Mouse (Mus musculus): ENCODE measurements around the gene Ctsw. TPM values are rescaled to one million over a fixed set of nuclear protein-coding genes. Genes with fewer than 3 reads are reported as not detected.
A peak's percentile ranks its signal among the peaks of the same experiment; 100 is the strongest.

Ctsw gene
- total RNA-seq, 2 experiments from 2014 or later, result 0.16 TPM; not detected in 1

DNA sequence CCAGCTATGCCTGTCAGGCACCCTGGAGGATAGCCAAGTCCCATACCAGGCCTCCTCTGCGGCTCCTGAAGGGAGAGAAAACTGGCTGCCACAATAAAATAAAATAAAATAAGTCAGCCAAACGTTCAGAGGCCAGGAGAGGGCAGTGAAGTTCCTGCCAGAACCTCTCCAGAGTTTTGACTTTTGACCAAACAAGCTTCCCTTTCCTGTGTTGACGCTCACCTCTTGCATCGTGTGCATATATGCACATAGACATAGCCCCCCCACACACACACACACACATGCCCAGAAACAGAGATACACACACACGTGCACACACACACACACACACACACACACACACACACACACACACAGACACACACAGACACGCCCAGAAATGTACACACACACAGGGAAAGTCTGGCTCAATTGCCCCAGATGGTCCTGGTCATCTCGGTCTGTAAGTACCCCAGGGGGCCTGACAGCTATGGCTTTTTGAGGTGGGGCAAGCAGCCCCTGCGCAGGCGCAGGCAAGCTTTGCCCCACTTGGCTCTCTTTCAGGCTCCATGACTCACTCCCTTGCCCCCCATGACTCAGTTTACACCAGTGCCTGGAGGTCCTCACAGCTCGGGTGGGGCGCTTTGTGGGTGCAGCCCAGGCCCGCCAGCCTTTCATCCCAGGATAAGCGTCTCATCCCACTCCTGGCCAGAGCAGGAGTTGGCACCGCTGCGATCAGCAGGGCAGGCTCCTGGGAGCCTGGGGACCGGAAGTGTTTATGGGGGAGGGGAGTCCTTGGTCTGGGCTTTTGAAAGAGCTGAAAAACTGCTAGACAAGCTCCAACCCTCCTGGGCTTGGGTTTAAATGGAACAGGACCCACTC lies 35.1 kb downstream of the Ctsw start:
- no peak for DNase-seq (ENCODE audit: low spot score in 2 of 2)

- no peak for DNase-seq (ENCODE audit: low spot score in 2 of 2)
Observed at GRCm38 (mm10) chr19:5431911-5432464, 36.3 kb downstream of the Ctsw start.

DNA sequence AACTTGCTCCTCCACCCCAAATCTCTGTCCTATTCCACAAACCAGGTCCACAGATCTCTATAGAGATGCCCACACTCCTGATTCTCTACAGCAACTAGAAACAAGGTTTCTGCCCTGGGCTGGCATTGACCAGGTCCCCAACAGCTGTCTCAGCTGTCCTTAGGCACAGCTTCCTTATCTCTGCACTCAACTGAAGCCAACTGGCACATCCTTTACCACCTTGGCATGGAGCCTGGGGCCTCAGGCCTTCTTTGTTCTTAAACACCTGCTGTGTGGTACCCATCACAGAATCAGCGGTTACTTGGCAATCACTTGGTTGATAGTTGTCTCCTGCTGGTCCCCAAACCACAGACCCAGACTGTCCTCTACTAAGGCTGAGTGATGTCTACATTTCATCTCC lies 37.9 kb downstream of the Ctsw start:
- no peak for DNase-seq (ENCODE audit: low spot score in 2 of 2)

- DNase-seq (ENCODE audit: low spot score in 2 of 2), result peak in 1 of 2 experiments; percentile 60
Observed at GRCm38 (mm10) chr19:5429806-5430205, 38.5 kb downstream of the Ctsw start.

- DNase-seq (ENCODE audit: low spot score in 2 of 2), result no peak
Observed at GRCm38 (mm10) chr19:5429219-5429618, 39.1 kb downstream of the Ctsw start.

DNA sequence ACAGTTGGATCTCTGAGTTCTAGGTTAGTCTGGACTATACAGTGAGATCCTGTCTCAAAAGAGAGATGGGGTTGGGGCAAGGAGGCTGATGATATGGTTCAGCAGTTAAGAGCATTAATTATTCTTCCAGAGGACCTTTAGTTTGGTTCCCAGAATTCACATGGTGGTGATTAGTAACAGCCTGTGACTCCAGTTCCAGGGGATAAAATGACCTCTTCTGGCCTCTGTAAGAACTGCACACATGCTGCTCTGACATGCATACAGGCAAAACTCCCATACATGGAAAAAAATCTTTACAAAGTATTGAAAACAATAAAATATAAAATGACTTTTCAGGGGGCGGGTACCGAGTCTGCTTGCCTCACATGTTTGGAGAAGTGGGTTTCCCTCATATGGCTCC lies 40.2 kb downstream of the Ctsw start:
- DNase-seq (ENCODE audit: low spot score in 2 of 2), result no peak

DNA sequence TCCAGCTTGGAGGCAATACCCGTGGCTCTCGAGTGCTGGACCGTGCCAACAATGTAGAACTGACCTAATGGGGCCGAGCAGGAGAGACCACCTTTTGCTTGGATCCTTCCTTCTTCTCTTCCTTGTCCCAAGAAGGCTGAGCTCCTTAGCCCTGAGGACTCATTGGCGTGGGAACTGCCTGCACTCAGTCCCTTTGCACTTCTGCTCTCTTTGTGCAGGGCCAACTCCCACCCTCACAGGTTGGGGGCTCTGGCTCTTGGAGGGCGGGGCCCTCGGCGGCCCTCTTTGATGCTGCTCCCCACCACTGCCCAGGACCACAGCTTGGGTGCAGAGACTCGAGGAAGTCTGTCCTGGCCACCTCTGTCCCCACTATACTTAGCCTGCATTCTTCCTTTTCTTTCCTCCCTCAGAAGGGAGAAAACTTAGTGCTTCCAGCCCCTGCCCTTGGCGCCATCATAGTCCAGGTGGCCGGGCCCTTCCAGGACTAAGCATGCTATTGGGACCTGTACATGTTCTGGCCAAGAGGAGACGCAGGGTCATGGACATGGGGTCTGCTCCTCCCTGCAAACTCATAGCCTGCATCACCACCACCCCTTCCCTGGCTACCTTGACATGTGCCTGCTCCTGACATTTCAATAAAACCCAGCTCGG lies 41.5 kb downstream of the Ctsw start:
- DNase-seq (ENCODE audit: low spot score in 2 of 2), result no peak

DNA sequence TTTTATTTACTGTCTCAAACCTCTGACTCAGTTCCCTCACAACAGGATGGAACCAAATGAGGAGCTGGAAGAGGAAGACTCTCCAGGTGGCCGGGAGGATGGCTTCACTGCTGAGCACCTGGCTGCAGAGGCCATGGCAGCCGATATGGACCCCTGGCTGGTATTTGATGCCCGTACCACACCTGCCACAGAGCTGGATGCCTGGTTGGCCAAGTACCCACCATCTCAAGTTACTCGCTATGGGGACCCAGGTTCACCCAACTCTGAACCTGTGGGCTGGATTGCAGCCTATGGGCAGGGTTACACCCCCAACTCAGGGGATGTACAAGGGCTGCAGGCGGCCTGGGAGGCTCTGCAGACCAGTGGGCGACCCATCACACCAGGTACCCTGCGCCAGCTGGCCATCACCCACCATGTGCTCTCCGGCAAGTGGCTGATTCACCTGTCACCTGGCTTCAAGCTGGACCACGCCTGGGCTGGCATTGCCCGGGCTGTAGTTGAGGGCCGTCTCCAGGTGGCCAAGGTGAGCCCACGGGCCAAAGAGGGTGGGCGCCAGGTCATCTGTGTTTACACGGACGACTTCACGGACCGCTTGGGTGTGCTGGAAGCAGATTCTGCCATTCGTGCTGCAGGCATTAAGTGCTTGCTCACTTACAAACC lies 42.3 kb downstream of the Ctsw start:
- no peak for DNase-seq (ENCODE audit: low spot score in 2 of 2)

GRCm38 (mm10) chr19:5424782-5425741 lies 43.2 kb downstream of the Ctsw start, which contains the start of the genes Drap1 and AI837181:
Drap1 (minus strand) TSS chr19:5424979.
AI837181 (plus strand) TSS chr19:5425144.
- DNase-seq (ENCODE audit: low spot score in 2 of 2), result peak; percentile 94 to 98

GRCm38 (mm10) chr19:5424092-5424781 lies 44.1 kb downstream of the Ctsw start:
- DNase-seq (ENCODE audit: low spot score in 2 of 2), result peak in 1 of 2 experiments; percentile 78

DNA sequence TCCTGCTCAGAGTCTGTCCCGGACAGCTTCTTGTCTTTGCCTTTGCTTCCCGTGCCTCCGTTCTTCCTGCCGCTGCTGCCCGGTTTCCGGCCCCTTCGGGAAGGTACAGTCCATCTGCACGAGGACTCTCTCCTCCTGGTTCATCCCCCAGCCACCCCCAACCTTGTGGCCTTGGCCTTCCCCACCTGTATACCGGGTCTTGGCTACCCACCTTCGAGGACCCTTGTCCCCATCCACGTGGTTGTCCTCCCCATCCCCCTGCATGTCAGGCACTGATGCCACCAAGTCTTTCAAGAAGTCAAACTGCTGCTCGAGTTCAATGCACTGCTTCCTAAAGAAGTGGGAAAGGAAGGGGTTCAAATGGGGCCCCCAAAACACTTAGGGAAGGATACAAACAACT lies 44.7 kb downstream of the Ctsw start:
- no peak for DNase-seq (ENCODE audit: low spot score in 2 of 2)

DNA sequence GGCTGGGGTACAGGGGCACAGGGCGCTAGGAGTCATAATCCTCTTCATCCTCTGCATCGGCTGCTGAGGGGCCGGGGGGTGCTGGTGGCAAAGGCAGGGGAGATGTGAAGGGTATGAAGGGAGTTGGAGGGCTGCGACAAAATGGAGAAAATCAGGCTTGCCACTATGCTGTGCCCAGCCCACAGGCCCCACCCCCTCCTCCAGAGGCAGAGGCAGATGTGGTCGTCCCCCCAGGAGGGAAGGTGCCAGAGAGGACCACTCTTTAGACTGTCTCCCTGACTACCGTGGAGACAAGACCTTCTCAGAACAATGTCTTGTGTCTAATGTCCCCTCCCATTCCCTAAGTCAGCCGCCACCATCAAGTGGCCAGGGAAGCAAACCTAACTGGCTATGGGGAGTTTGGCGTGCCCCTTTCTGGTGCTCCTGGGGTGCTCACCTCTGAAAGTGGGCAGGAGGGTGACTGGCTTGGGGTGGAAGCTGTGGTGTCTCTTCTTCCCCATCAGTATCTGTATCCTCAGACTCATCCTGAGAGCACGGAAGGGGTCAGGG lies 45.3 kb downstream of the Ctsw start:
- DNase-seq (ENCODE audit: low spot score in 2 of 2), result no peak

DNA sequence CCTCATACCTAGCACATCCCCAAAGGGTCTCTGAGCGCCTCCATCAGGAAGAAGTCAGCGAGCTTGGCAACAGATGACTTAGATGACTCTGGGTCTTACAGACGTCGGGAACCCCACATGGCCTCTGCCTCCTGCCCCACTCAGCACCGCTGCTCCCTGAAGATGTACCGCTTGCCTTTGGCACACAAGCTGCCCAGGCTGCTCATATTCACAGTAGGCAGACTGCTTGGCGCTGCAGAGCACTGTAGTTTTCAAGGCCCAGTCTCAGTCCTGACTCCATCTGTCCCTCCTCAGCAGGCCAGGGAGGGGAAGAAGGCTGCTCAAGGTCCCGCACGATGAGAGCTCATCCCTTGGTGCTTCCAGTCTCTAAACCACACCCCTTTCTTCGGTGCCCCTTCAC lies 46.0 kb downstream of the Ctsw start:
- DNase-seq (ENCODE audit: low spot score in 2 of 2), result no peak

- no peak for DNase-seq (ENCODE audit: low spot score in 2 of 2)
Observed at GRCm38 (mm10) chr19:5421784-5422183, 46.5 kb downstream of the Ctsw start.

DNA sequence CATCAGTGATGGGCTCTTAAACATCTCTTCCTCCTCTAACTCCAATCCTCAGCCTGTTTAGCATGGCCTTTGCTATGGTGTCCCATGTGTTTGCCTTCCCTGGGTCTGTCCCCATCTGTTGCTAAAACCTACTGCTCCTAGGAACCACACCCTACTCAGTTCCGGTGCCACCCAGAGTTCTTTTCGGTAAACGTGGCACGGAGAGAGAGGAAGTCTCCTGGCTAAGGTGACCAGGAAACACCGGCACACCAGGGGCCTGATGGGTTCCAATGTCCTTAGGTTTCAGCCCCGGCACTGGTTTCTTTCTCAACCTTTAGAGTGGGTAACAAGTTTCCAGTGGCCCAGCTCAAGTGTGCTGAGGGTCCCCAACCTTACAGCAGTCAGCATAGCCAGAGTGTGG lies 47.7 kb downstream of the Ctsw start:
- DNase-seq (ENCODE audit: low spot score in 2 of 2), result no peak

- no peak for DNase-seq (ENCODE audit: low spot score in 2 of 2)
Observed at GRCm38 (mm10) chr19:5419630-5420029, 48.7 kb downstream of the Ctsw start.

- DNase-seq (ENCODE audit: low spot score in 2 of 2), result no peak
Observed at GRCm38 (mm10) chr19:5418750-5419466, 49.4 kb downstream of the Ctsw start.
